ENCODE assay signal across 7 mouse cellular contexts in genomic region chrX:152342358-152342901, GRCm38 (mm10). TPM values are rescaled to one million over a fixed set of nuclear protein-coding genes. Genes with fewer than 3 reads are reported as not detected.
DNase-seq lines count a peak whose midpoint lies in the region; ATAC-seq and TF ChIP-seq lines count a peak whose summit lies in the region.

Gene Tspyl2 (minus strand): TSS chrX:152342425.

- ATAC-seq in embryonic facial prominence, embryonic 12.5 days (ENCODE audit: insufficient number of reproducible peaks, insufficient read depth, low FRiP score, low TSS enrichment): peak; percentile 99
- ATAC-seq in limb, embryonic 12.5 days (ENCODE audit: insufficient number of reproducible peaks, insufficient read depth, low FRiP score, low TSS enrichment, low read depth): peak; percentile 99
- peak; percentile 99 for ATAC-seq in midbrain, embryonic 15.5 days (replicated peaks)

- H3K36me3 ChIP-seq in embryonic facial prominence, embryonic 12.5 days: peaks cover 16% of the 10 kb centered on the region
- H3K36me3 ChIP-seq in kidney, adult 2 months (ENCODE audit: control insufficient read depth, insufficient read depth, low read length): no peaks in the 10 kb centered on the region
- H3K36me3 ChIP-seq in limb, embryonic 12.5 days: peaks cover 23% of the 10 kb centered on the region; the same call in 1 of the 2 replicates
- 0 out of 2 replicates have a peak, but pooled peaks cover 2% of the 10 kb centered on the region for H3K36me3 ChIP-seq in midbrain, embryonic 15.5 days (replicated peaks)
- H3K36me3 ChIP-seq in spleen, adult 2 months (ENCODE audit: control insufficient read depth, insufficient read depth, low read length): peaks cover 4% of the 10 kb centered on the region; the same call in 1 of the 2 replicates

- H3K27ac ChIP-seq in embryonic facial prominence, embryonic 12.5 days: peak within 1 kb of the TSS; percentile 83
- peak within 1 kb of the TSS; percentile 71 for H3K27ac ChIP-seq in kidney, adult 2 months (ENCODE audit: insufficient read depth, low read depth, low read length)
- peak within 1 kb of the TSS; percentile 86 for H3K27ac ChIP-seq in limb, embryonic 12.5 days
- peak within 1 kb of the TSS; percentile 89 for H3K27ac ChIP-seq in midbrain, embryonic 15.5 days
- peak within 1 kb of the TSS; percentile 84 for H3K27ac ChIP-seq in spleen, adult 2 months (ENCODE audit: insufficient read depth, low read length)

- peak; percentile 91 for DNase-seq in adrenal gland, postnatal 25 days
- DNase-seq in heart, adult 18-20 months: peak; percentile 90 to 96
- peak; percentile 96 for DNase-seq in kidney, adult 2 months
- peak; percentile 88 to 89 for DNase-seq in spleen, adult 2 months (ENCODE audit: low read depth in 1 of 2, low spot score in 2 of 2)

- no peaks in the 10 kb centered on the region for H3K9me3 ChIP-seq in embryonic facial prominence, embryonic 12.5 days
- H3K9me3 ChIP-seq in limb, embryonic 12.5 days: no peaks in the 10 kb centered on the region
- no peaks in the 10 kb centered on the region for H3K9me3 ChIP-seq in midbrain, embryonic 15.5 days

- peak; percentile 70 for TF ChIP-seq POLR2A in kidney, adult 2 months (IDR thresholded peaks at IDR 0.05; ENCODE audit: low read depth, low read length)
- TF ChIP-seq POLR2A in spleen, adult 2 months (IDR thresholded peaks at IDR 0.05; ENCODE audit: low read depth, low read length): peak; percentile 69

- peak within 1 kb of the TSS; percentile 74 for H3K9ac ChIP-seq in embryonic facial prominence, embryonic 12.5 days
- H3K9ac ChIP-seq in limb, embryonic 12.5 days (replicated peaks): peak within 1 kb of the TSS; percentile 77
- peak within 1 kb of the TSS; percentile 69 for H3K9ac ChIP-seq in midbrain, embryonic 15.5 days

- H3K4me1 ChIP-seq in embryonic facial prominence, embryonic 12.5 days: peaks cover 3% of the 10 kb centered on the region; the same call in 1 of the 2 replicates
- 0 out of 2 replicates have a peak, but pooled peaks cover 3% of the 10 kb centered on the region for H3K4me1 ChIP-seq in kidney, adult 2 months (ENCODE audit: control insufficient read depth, insufficient read depth, low read length)
- H3K4me1 ChIP-seq in limb, embryonic 12.5 days (replicated peaks): 0 out of 2 replicates have a peak, but pooled peaks cover 7% of the 10 kb centered on the region
- peaks cover 23% of the 10 kb centered on the region for H3K4me1 ChIP-seq in midbrain, embryonic 15.5 days
- no peaks in the 10 kb centered on the region for H3K4me1 ChIP-seq in spleen, adult 2 months (ENCODE audit: control insufficient read depth, insufficient read depth, insufficient read length)

- peaks cover 57% of the 10 kb centered on the region for H3K27me3 ChIP-seq in embryonic facial prominence, embryonic 12.5 days
- no peaks in the 10 kb centered on the region for H3K27me3 ChIP-seq in kidney, adult 2 months (replicated peaks; ENCODE audit: control insufficient read depth, insufficient read depth, low read length)
- H3K27me3 ChIP-seq in limb, embryonic 12.5 days: peaks cover 85% of the 10 kb centered on the region
- H3K27me3 ChIP-seq in midbrain, embryonic 15.5 days (replicated peaks): peaks cover 38% of the 10 kb centered on the region
- 0 out of 2 replicates have a peak, but pooled peaks cover 1% of the 10 kb centered on the region for H3K27me3 ChIP-seq in spleen, adult 2 months (ENCODE audit: control insufficient read depth, insufficient read depth, low read length)

- TF ChIP-seq CTCF in kidney, adult 2 months (conservative IDR thresholded peaks at IDR 0.05; ENCODE audit: insufficient read depth, insufficient read length, low read depth, low read length): no peak
- no peak for TF ChIP-seq CTCF in spleen, adult 2 months (IDR thresholded peaks at IDR 0.05; ENCODE audit: extremely low read depth, insufficient read depth, insufficient read length, insufficient replicate concordance)

- peak within 1 kb of the TSS; percentile 56 for H3K4me2 ChIP-seq in embryonic facial prominence, embryonic 12.5 days (replicated peaks)
- peak within 1 kb of the TSS; percentile 61 for H3K4me2 ChIP-seq in limb, embryonic 12.5 days
- peak within 1 kb of the TSS; percentile 60 for H3K4me2 ChIP-seq in midbrain, embryonic 15.5 days

- WGBS in embryonic facial prominence, embryonic 12.5 days: 15% methylated on average over 24 of the region's 27 CpGs
- WGBS in kidney, adult 2 months: 2% methylated on average over 22 of the region's 27 CpGs
- WGBS in limb, embryonic 12.5 days: 9% methylated on average over 24 of the region's 27 CpGs
- 17% methylated on average over 20 of the region's 27 CpGs for WGBS in midbrain, embryonic 15.5 days
- 13% methylated on average over 27 of the region's 27 CpGs for WGBS in spleen, adult 2 months

- peak within 1 kb of the TSS; percentile 63 for H3K4me3 ChIP-seq in embryonic facial prominence, embryonic 12.5 days
- H3K4me3 ChIP-seq in kidney, adult 2 months (ENCODE audit: insufficient read depth, low read depth, low read length): peak within 1 kb of the TSS; percentile 87
- peak within 1 kb of the TSS; percentile 62 for H3K4me3 ChIP-seq in limb, embryonic 12.5 days (replicated peaks)
- H3K4me3 ChIP-seq in midbrain, embryonic 15.5 days: peak within 1 kb of the TSS; percentile 58
- peak within 1 kb of the TSS; percentile 69 for H3K4me3 ChIP-seq in spleen, adult 2 months (ENCODE audit: extremely low read depth, insufficient read depth, insufficient read length)

RNA-seq across cellular contexts. Expression of gene Tspyl2, which starts in this region (rescaled TPM):
- total RNA-seq in adrenal gland, postnatal 25 days (2021): 51.6 and 55.0 TPM in 2 replicates
- polyA plus RNA-seq in embryonic facial prominence, embryonic 12.5 days (2016; fragmentation: Nextera tagmentation; extraction: Ambion mirVana): 42.4 and 46.0 TPM in 2 replicates
- total RNA-seq in heart, adult 18-20 months (2021): 10 to 100 TPM in 1 of 2 experiments, 1 to 10 TPM in 1; 9.4 to 14.8 TPM
- 16.5 and 19.1 TPM in 2 replicates for polyA plus RNA-seq in kidney, adult 2 months (2012; rRNA removed)
- 41.3 and 41.9 TPM in 2 replicates for polyA plus RNA-seq in limb, embryonic 12.5 days (2016; fragmentation: Nextera tagmentation; extraction: Ambion mirVana)
- polyA plus RNA-seq in midbrain, embryonic 15.5 days (2015; fragmentation: Nextera tagmentation; extraction: Ambion mirVana): 58.7 and 60.4 TPM in 2 replicates
- polyA plus RNA-seq in spleen, adult 2 months (2012; rRNA removed): 18.4 and 18.9 TPM in 2 replicates

Comparison
In these comparisons a context has a peak if more than half of its experiments do, and no peak if none do; other contexts are left out.
1. Peak in every context shown above with its lines: DNase-seq, ATAC-seq, H3K4me3 ChIP-seq and H3K27ac ChIP-seq.